Comparison of ENCODE assay signal across 22 mouse cellular contexts in genomic region chr10:19517093-19517492, GRCm38 (mm10).
A peak's percentile ranks its signal among the peaks of the same experiment; 100 is the strongest.
DNase-seq lines count a peak whose midpoint lies in the region; ATAC-seq and TF ChIP-seq lines count a peak whose summit lies in the region.
"Had no signal": no experiment of that assay in that cellular context is flagged by ENCODE, and none has a peak within 500 bp of the region (broad histone marks: within the 10 kb centered on the region; RNA-seq: fewer than 3 reads in every experiment).

No protein-coding gene starts in this region.

- H3K4me1 ChIP-seq in intestine, embryonic 14.5 days (replicated peaks; ENCODE audit: control insufficient read depth, insufficient read depth, low read length), result no peaks in the 10 kb centered on the region
- no peaks in the 10 kb centered on the region for H3K4me1 ChIP-seq in intestine, embryonic 16.5 days (ENCODE audit: control insufficient read depth, insufficient read depth, low read length)
- H3K4me1 ChIP-seq in lung, embryonic 16.5 days (replicated peaks; ENCODE audit: control insufficient read depth, insufficient read depth, low read length), result no peaks in the 10 kb centered on the region
- H3K4me1 ChIP-seq in midbrain, embryonic 11.5 days (ENCODE audit: control insufficient read depth, insufficient read depth, low read length), result no peaks in the 10 kb centered on the region
- H3K4me1 ChIP-seq: embryonic facial prominence, embryonic 12.5 days; forebrain, embryonic 15.5 days; heart, embryonic 10.5 days; heart, embryonic 15.5 days; hindbrain, embryonic 15.5 days had no signal

- no peaks in the 10 kb centered on the region for H3K27me3 ChIP-seq in intestine, embryonic 14.5 days (replicated peaks; ENCODE audit: control insufficient read depth, insufficient read depth, low read length)
- no peaks in the 10 kb centered on the region for H3K27me3 ChIP-seq in intestine, embryonic 16.5 days (replicated peaks; ENCODE audit: control insufficient read depth, insufficient read depth, low read length)
- no peaks in the 10 kb centered on the region for H3K27me3 ChIP-seq in lung, embryonic 16.5 days (ENCODE audit: control insufficient read depth, insufficient read depth, low read depth, low read length)
- H3K27me3 ChIP-seq in midbrain, embryonic 11.5 days (ENCODE audit: control insufficient read depth, insufficient read depth, low read length), result no peaks in the 10 kb centered on the region
- H3K27me3 ChIP-seq: embryonic facial prominence, embryonic 12.5 days; forebrain, embryonic 15.5 days; heart, embryonic 15.5 days; hindbrain, embryonic 15.5 days had no signal

- no peak for ATAC-seq in intestine, embryonic 14.5 days (replicated peaks; ENCODE audit: low FRiP score, low TSS enrichment, low read depth)
- no peak for ATAC-seq in intestine, embryonic 16.5 days
- peak; percentile 62 for ATAC-seq in lung, embryonic 16.5 days (ENCODE audit: low read depth)
- ATAC-seq in midbrain, embryonic 11.5 days (ENCODE audit: low FRiP score), result no peak
- ATAC-seq: CD4-positive, CD25-positive, alpha-beta regulatory T cell, adult 4 months; forebrain, embryonic 15.5 days had no signal

- no peaks in the 10 kb centered on the region for H3K36me3 ChIP-seq in intestine, embryonic 14.5 days (ENCODE audit: control insufficient read depth, insufficient read depth, low read length)
- H3K36me3 ChIP-seq in intestine, embryonic 16.5 days (ENCODE audit: control insufficient read depth, insufficient read depth, low read length), result no peaks in the 10 kb centered on the region
- no peaks in the 10 kb centered on the region for H3K36me3 ChIP-seq in lung, embryonic 16.5 days (ENCODE audit: control insufficient read depth, insufficient read depth, low read length)
- H3K36me3 ChIP-seq in midbrain, embryonic 11.5 days (ENCODE audit: control insufficient read depth, insufficient read depth, low read length), result no peaks in the 10 kb centered on the region
- H3K36me3 ChIP-seq: embryonic facial prominence, embryonic 12.5 days; forebrain, embryonic 15.5 days; G1E; heart, embryonic 10.5 days; heart, embryonic 15.5 days; hindbrain, embryonic 15.5 days had no signal

- peak overlapping the region; percentile 20; the same call in 1 of the 2 replicates for H3K27ac ChIP-seq in gastrocnemius, adult 2 months
- H3K27ac ChIP-seq in intestine, embryonic 14.5 days (ENCODE audit: low read depth), result no peak overlapping the region
- H3K27ac ChIP-seq in intestine, embryonic 16.5 days (ENCODE audit: low read length), result no peak overlapping the region
- H3K27ac ChIP-seq in lung, embryonic 16.5 days (ENCODE audit: low read length), result no peak overlapping the region
- no peak overlapping the region for H3K27ac ChIP-seq in midbrain, embryonic 11.5 days (ENCODE audit: low read depth, low read length)
- H3K27ac ChIP-seq: embryonic facial prominence, embryonic 12.5 days; forebrain, embryonic 15.5 days; heart, embryonic 10.5 days; heart, embryonic 15.5 days; hindbrain, embryonic 15.5 days had no signal

- no peak overlapping the region for H3K9ac ChIP-seq in intestine, embryonic 14.5 days (ENCODE audit: low read length)
- no peak overlapping the region for H3K9ac ChIP-seq in intestine, embryonic 16.5 days (ENCODE audit: low read depth, low read length)
- no peak overlapping the region for H3K9ac ChIP-seq in lung, embryonic 16.5 days (ENCODE audit: low read length)
- H3K9ac ChIP-seq in midbrain, embryonic 11.5 days (ENCODE audit: low read length), result no peak overlapping the region
- H3K9ac ChIP-seq: embryonic facial prominence, embryonic 12.5 days; forebrain, embryonic 15.5 days; heart, embryonic 15.5 days; hindbrain, embryonic 15.5 days had no signal

- no peak overlapping the region for H3K4me2 ChIP-seq in intestine, embryonic 14.5 days (ENCODE audit: low read length)
- H3K4me2 ChIP-seq in intestine, embryonic 16.5 days (ENCODE audit: low read depth, low read length), result no peak overlapping the region
- H3K4me2 ChIP-seq in lung, embryonic 16.5 days (ENCODE audit: low read depth, low read length), result no peak overlapping the region
- H3K4me2 ChIP-seq in midbrain, embryonic 11.5 days, result no peak overlapping the region
- H3K4me2 ChIP-seq: embryonic facial prominence, embryonic 12.5 days; forebrain, embryonic 15.5 days; heart, embryonic 15.5 days; hindbrain, embryonic 15.5 days had no signal

- 83% methylated on average over 2 of the region's 2 CpGs for WGBS in intestine, embryonic 14.5 days
- whole genome bisulfite sequencing in intestine, embryonic 16.5 days, result 49% methylated on average over 2 of the region's 2 CpGs
- 48% methylated on average over 2 of the region's 2 CpGs for WGBS in lung, embryonic 16.5 days
- WGBS in midbrain, embryonic 11.5 days, result 83% methylated on average over 2 of the region's 2 CpGs

- no peak for DNase-seq in gastrocnemius, adult 2 months
- no peak for DNase-seq in gastrocnemius, postnatal 14 days
- DNase-seq in intestine, embryonic 14.5 days (ENCODE audit: low spot score), result peak; percentile 46
- DNase-seq in lung, postnatal 36 days, result no peak
- DNase-seq in lung, postnatal 4 days, result peak; percentile 14 to 49
- no peak for DNase-seq in midbrain, embryonic 11.5 days (ENCODE audit: low spot score, missing footprints)
- DNase-seq: adrenal gland, adult 8-10 months; adrenal gland, postnatal 36 days; B cell, adult 2 months; cerebellum, adult 11 months; cerebellum, adult 8-10 months; cerebellum, postnatal 25 days; gastrocnemius, postnatal 10 days had no signal

- no peak overlapping the region for H3K4me3 ChIP-seq in gastrocnemius, adult 2 months
- no peak overlapping the region for H3K4me3 ChIP-seq in intestine, embryonic 14.5 days (ENCODE audit: low read depth, low read length)
- H3K4me3 ChIP-seq in intestine, embryonic 16.5 days (ENCODE audit: low read length), result no peak overlapping the region
- no peak overlapping the region for H3K4me3 ChIP-seq in lung, embryonic 16.5 days (ENCODE audit: low read length)
- H3K4me3 ChIP-seq in midbrain, embryonic 11.5 days (ENCODE audit: low read depth, low read length), result no peak overlapping the region
- H3K4me3 ChIP-seq: embryonic facial prominence, embryonic 12.5 days; forebrain, embryonic 15.5 days; heart, embryonic 10.5 days; heart, embryonic 15.5 days; hindbrain, embryonic 15.5 days had no signal

- intact Hi-C loops in gastrocnemius, adult 2 months (cut with DNase I), result loop anchor here (5.0 to 10.0 kb wide), 2 partner anchors 222 to 275 kb away; no protein-coding TSS in a partner anchor
- intact Hi-C loops in gastrocnemius, postnatal 14 days (cut with DNase I; ENCODE audit: low total_unique reads), result loop anchor here (5.0 kb wide), 1 partner anchor 280 kb away; no protein-coding TSS in a partner anchor

- no peaks in the 10 kb centered on the region for H3K9me3 ChIP-seq in intestine, embryonic 14.5 days (ENCODE audit: control insufficient read depth, low read length)
- H3K9me3 ChIP-seq in intestine, embryonic 16.5 days (ENCODE audit: control insufficient read depth, low read length), result no peaks in the 10 kb centered on the region
- 0 out of 2 replicates have a peak, but pooled peaks cover 2% of the 10 kb centered on the region for H3K9me3 ChIP-seq in lung, embryonic 16.5 days (ENCODE audit: control insufficient read depth, low read length)
- H3K9me3 ChIP-seq in midbrain, embryonic 11.5 days (ENCODE audit: control insufficient read depth, low read length), result no peaks in the 10 kb centered on the region
- H3K9me3 ChIP-seq: embryonic facial prominence, embryonic 12.5 days; forebrain, embryonic 15.5 days; heart, embryonic 10.5 days; heart, embryonic 15.5 days; hindbrain, embryonic 15.5 days had no signal

- TF ChIP-seq CTCF in gastrocnemius, adult 2 months (IDR thresholded peaks at IDR 0.05), result no peak

Comparison
In these comparisons a context has a peak if more than half of its experiments do, and no peak if none do; other contexts are left out.
1. DNase-seq: peak in intestine, embryonic 14.5 days (single experiment) and lung, postnatal 4 days (2 of 2); none in gastrocnemius, adult 2 months (single experiment), gastrocnemius, postnatal 14 days (single experiment), lung, postnatal 36 days (single experiment) and midbrain, embryonic 11.5 days (single experiment).